21 mouse cellular contexts compared by ENCODE assay signal in the genomic region with DNA sequence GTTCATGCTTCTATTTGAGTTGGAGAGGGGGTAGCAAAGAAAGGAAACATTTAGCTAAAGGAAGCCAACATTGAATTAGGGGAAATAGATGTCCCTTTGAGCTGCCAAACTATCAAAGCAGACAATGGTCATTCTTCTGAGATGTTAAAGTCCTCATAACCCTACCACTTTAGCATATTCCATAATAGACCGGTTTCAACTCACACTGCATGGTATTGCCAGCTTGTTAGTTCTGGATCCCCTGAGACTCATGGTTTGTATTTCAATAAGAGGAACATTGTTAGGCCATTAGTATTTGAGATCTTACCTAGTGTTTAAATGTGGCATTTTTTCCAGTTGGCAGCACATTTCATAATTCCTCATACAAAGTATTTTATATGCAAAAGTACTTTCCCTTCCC. TPM values are rescaled to one million over a fixed set of nuclear protein-coding genes. Genes with fewer than 3 reads are reported as not detected.
DNase-seq lines count a peak whose midpoint lies in the region; ATAC-seq and TF ChIP-seq lines count a peak whose summit lies in the region.
"Had no signal": no experiment of that assay in that cellular context is flagged by ENCODE, and none has a peak within 500 bp of the region (broad histone marks: within the 10 kb centered on the region; RNA-seq: fewer than 3 reads in every experiment).

No protein-coding gene starts in this region.

- TF ChIP-seq CTCF in lung, adult 2 months (IDR thresholded peaks at IDR 0.05; ENCODE audit: insufficient read depth, low read length): no peak

- no peak overlapping the region for H3K4me2 ChIP-seq in heart, embryonic 12.5 days
- H3K4me2 ChIP-seq in kidney, embryonic 15.5 days: no peak overlapping the region
- H3K4me2 ChIP-seq in lung, embryonic 16.5 days (ENCODE audit: low read depth, low read length): no peak overlapping the region
- H3K4me2 ChIP-seq in embryonic facial prominence, embryonic 15.5 days (replicated peaks): no peak overlapping the region
- H3K4me2 ChIP-seq in midbrain, embryonic 14.5 days (ENCODE audit: low read length): no peak overlapping the region
- H3K4me2 ChIP-seq: forebrain, embryonic 13.5 days; hindbrain, embryonic 14.5 days; limb, embryonic 12.5 days; liver, embryonic 12.5 days; midbrain, embryonic 11.5 days; neural tube, embryonic 15.5 days had no signal

- no peak overlapping the region for H3K4me3 ChIP-seq in heart, embryonic 12.5 days
- H3K4me3 ChIP-seq in kidney, embryonic 15.5 days (replicated peaks): no peak overlapping the region
- no peak overlapping the region for H3K4me3 ChIP-seq in lung, embryonic 16.5 days (ENCODE audit: low read length)
- no peak overlapping the region for H3K4me3 ChIP-seq in lung, adult 2 months (replicated peaks; ENCODE audit: extremely low read depth, low read depth, low read length)
- H3K4me3 ChIP-seq in embryonic facial prominence, embryonic 15.5 days (replicated peaks): no peak overlapping the region
- no peak overlapping the region for H3K4me3 ChIP-seq in midbrain, embryonic 14.5 days (replicated peaks; ENCODE audit: low read depth, low read length)
- H3K4me3 ChIP-seq: forebrain, embryonic 13.5 days; limb, embryonic 12.5 days; liver, embryonic 12.5 days; neural tube, embryonic 15.5 days had no signal

- H3K27ac ChIP-seq in heart, embryonic 12.5 days (ENCODE audit: poor library complexity, severe bottlenecking): no peak overlapping the region
- H3K27ac ChIP-seq in kidney, embryonic 15.5 days: peak overlapping the region; percentile 54; the same call in 1 of the 2 replicates
- H3K27ac ChIP-seq in lung, embryonic 16.5 days (ENCODE audit: low read length): peak overlapping the region; percentile 60; the same call in 1 of the 2 replicates
- H3K27ac ChIP-seq in embryonic facial prominence, embryonic 15.5 days (replicated peaks): no peak overlapping the region
- H3K27ac ChIP-seq in midbrain, embryonic 14.5 days (replicated peaks; ENCODE audit: low read depth, low read length): no peak overlapping the region
- H3K27ac ChIP-seq: forebrain, embryonic 13.5 days; hindbrain, embryonic 14.5 days; liver, embryonic 12.5 days; neural tube, embryonic 15.5 days had no signal

- TF ChIP-seq POLR2A in lung, adult 2 months (IDR thresholded peaks at IDR 0.05; ENCODE audit: borderline replicate concordance, extremely low read depth, low read depth, low read length): no peak

- no peak for ATAC-seq in heart, embryonic 12.5 days (ENCODE audit: insufficient number of reproducible peaks, low FRiP score)
- no peak for ATAC-seq in kidney, embryonic 15.5 days (replicated peaks; ENCODE audit: low FRiP score)
- ATAC-seq in lung, embryonic 16.5 days (ENCODE audit: low read depth): peak; percentile 31; the same call in 1 of the 2 replicates
- ATAC-seq in embryonic facial prominence, embryonic 15.5 days (ENCODE audit: insufficient number of reproducible peaks, low FRiP score, low TSS enrichment, low read depth): peak; percentile 24; the same call in 1 of the 2 replicates
- no peak for ATAC-seq in midbrain, embryonic 14.5 days (ENCODE audit: low FRiP score, low TSS enrichment)
- ATAC-seq: forebrain, embryonic 13.5 days; liver, embryonic 12.5 days had no signal

- H3K4me1 ChIP-seq in heart, embryonic 12.5 days (replicated peaks): peaks cover 6% of the 10 kb centered on the region; the same call in 1 of the 2 replicates
- H3K4me1 ChIP-seq in kidney, embryonic 15.5 days: peaks cover 2% of the 10 kb centered on the region; the same call in 1 of the 2 replicates
- peaks cover 7% of the 10 kb centered on the region for H3K4me1 ChIP-seq in lung, embryonic 16.5 days (replicated peaks; ENCODE audit: control insufficient read depth, insufficient read depth, low read length)
- peaks cover 15% of the 10 kb centered on the region for H3K4me1 ChIP-seq in lung, adult 2 months (ENCODE audit: control insufficient read depth, insufficient read depth, low read length)
- H3K4me1 ChIP-seq in embryonic facial prominence, embryonic 15.5 days: peaks cover 5% of the 10 kb centered on the region; the same call in 1 of the 2 replicates
- no peaks in the 10 kb centered on the region for H3K4me1 ChIP-seq in midbrain, embryonic 14.5 days (ENCODE audit: control insufficient read depth, insufficient read depth, low read length)
- H3K4me1 ChIP-seq: limb, embryonic 12.5 days; liver, embryonic 12.5 days had no signal

- H3K9ac ChIP-seq in heart, embryonic 12.5 days: no peak overlapping the region
- H3K9ac ChIP-seq in kidney, embryonic 15.5 days: no peak overlapping the region
- no peak overlapping the region for H3K9ac ChIP-seq in lung, embryonic 16.5 days (ENCODE audit: low read length)
- no peak overlapping the region for H3K9ac ChIP-seq in embryonic facial prominence, embryonic 15.5 days
- no peak overlapping the region for H3K9ac ChIP-seq in midbrain, embryonic 14.5 days (replicated peaks; ENCODE audit: low read length)
- H3K9ac ChIP-seq: forebrain, embryonic 13.5 days; hindbrain, embryonic 14.5 days; limb, embryonic 12.5 days; liver, embryonic 12.5 days; neural tube, embryonic 15.5 days had no signal

- no peaks in the 10 kb centered on the region for H3K27me3 ChIP-seq in heart, embryonic 12.5 days (replicated peaks)
- no peaks in the 10 kb centered on the region for H3K27me3 ChIP-seq in kidney, embryonic 15.5 days
- H3K27me3 ChIP-seq in lung, embryonic 16.5 days (ENCODE audit: control insufficient read depth, insufficient read depth, low read depth, low read length): no peaks in the 10 kb centered on the region
- H3K27me3 ChIP-seq in embryonic facial prominence, embryonic 15.5 days: no peaks in the 10 kb centered on the region
- H3K27me3 ChIP-seq in midbrain, embryonic 14.5 days (ENCODE audit: control insufficient read depth, insufficient read depth, low read length): no peaks in the 10 kb centered on the region
- H3K27me3 ChIP-seq: forebrain, embryonic 13.5 days; limb, embryonic 12.5 days; liver, embryonic 12.5 days; neural tube, embryonic 15.5 days had no signal

- peaks cover 4% of the 10 kb centered on the region for H3K9me3 ChIP-seq in heart, embryonic 12.5 days (replicated peaks)
- no peaks in the 10 kb centered on the region for H3K9me3 ChIP-seq in kidney, embryonic 15.5 days (replicated peaks)
- H3K9me3 ChIP-seq in lung, embryonic 16.5 days (ENCODE audit: control insufficient read depth, low read length): peaks cover 3% of the 10 kb centered on the region
- no peaks in the 10 kb centered on the region for H3K9me3 ChIP-seq in embryonic facial prominence, embryonic 15.5 days (replicated peaks)
- H3K9me3 ChIP-seq in midbrain, embryonic 14.5 days (ENCODE audit: control insufficient read depth, low read length): no peaks in the 10 kb centered on the region
- H3K9me3 ChIP-seq: liver, embryonic 12.5 days; neural tube, embryonic 15.5 days had no signal

- DNase-seq in heart, adult 11 months: peak; percentile 74
- DNase-seq in kidney, adult 18-20 months: no peak
- no peak for DNase-seq in lung, adult 2 months
- DNase-seq in midbrain, embryonic 14.5 days: no peak
- DNase-seq: cerebellum, adult 11-12 months; kidney, adult 8-10 months; lung, adult 18-20 months; right cerebral cortex, adult 18-20 months; right cerebral cortex, postnatal 4 days; thymus, adult 18-20 months; thymus, postnatal 36 days had no signal

- 80% methylated on average over 1 of the region's 1 CpGs for WGBS in heart, embryonic 12.5 days
- 75% methylated on average over 1 of the region's 1 CpGs for WGBS in kidney, embryonic 15.5 days
- WGBS in lung, embryonic 16.5 days: 69% methylated on average over 1 of the region's 1 CpGs
- 50% methylated on average over 1 of the region's 1 CpGs for WGBS in lung, adult 2 months
- WGBS in embryonic facial prominence, embryonic 15.5 days: 69% methylated on average over 1 of the region's 1 CpGs
- 67% methylated on average over 1 of the region's 1 CpGs for WGBS in midbrain, embryonic 14.5 days

- H3K36me3 ChIP-seq in heart, embryonic 12.5 days: peaks cover 49% of the 10 kb centered on the region
- peaks cover 45% of the 10 kb centered on the region for H3K36me3 ChIP-seq in kidney, embryonic 15.5 days
- H3K36me3 ChIP-seq in lung, embryonic 16.5 days (ENCODE audit: control insufficient read depth, insufficient read depth, low read length): peaks cover 14% of the 10 kb centered on the region
- peaks cover 43% of the 10 kb centered on the region for H3K36me3 ChIP-seq in embryonic facial prominence, embryonic 15.5 days
- H3K36me3 ChIP-seq in midbrain, embryonic 14.5 days (ENCODE audit: control insufficient read depth, insufficient read depth, low read length): peaks cover 37% of the 10 kb centered on the region

RNA-seq across cellular contexts. Expression of a gene that starts 19.6 kb away (rescaled TPM):
- 13.6 and 14.2 TPM in 2 replicates for polyA plus RNA-seq in heart, embryonic 12.5 days (2016; fragmentation: Nextera tagmentation; extraction: Ambion mirVana)
- 15.2 and 15.5 TPM in 2 replicates for polyA plus RNA-seq in kidney, embryonic 15.5 days (2015; fragmentation: Nextera tagmentation; extraction: Ambion mirVana)
- 15.5 and 16.6 TPM in 2 replicates for polyA plus RNA-seq in lung, embryonic 16.5 days (2015; fragmentation: Nextera tagmentation; extraction: Ambion mirVana)
- polyA plus RNA-seq in lung, adult 2 months (2012; rRNA removed): 14.9 and 17.7 TPM in 2 replicates
- 15.6 and 18.0 TPM in 2 replicates for polyA plus RNA-seq in embryonic facial prominence, embryonic 15.5 days (2015; fragmentation: Nextera tagmentation; extraction: Ambion mirVana)
- polyA plus RNA-seq in midbrain, embryonic 14.5 days (2014; fragmentation: Nextera tagmentation; extraction: Ambion mirVana): 10.6 and 11.4 TPM in 2 replicates

RNA-seq across cellular contexts. Expression of a gene that starts 40.2 kb away (rescaled TPM):
- polyA plus RNA-seq in heart, embryonic 12.5 days (2016; fragmentation: Nextera tagmentation; extraction: Ambion mirVana): 34.2 and 37.8 TPM in 2 replicates
- 48.1 and 49.7 TPM in 2 replicates for polyA plus RNA-seq in kidney, embryonic 15.5 days (2015; fragmentation: Nextera tagmentation; extraction: Ambion mirVana)
- polyA plus RNA-seq in lung, embryonic 16.5 days (2015; fragmentation: Nextera tagmentation; extraction: Ambion mirVana): 45.6 and 46.8 TPM in 2 replicates
- 11.7 and 20.8 TPM in 2 replicates for polyA plus RNA-seq in lung, adult 2 months (2012; rRNA removed)
- 40.5 and 41.6 TPM in 2 replicates for polyA plus RNA-seq in embryonic facial prominence, embryonic 15.5 days (2015; fragmentation: Nextera tagmentation; extraction: Ambion mirVana)
- 38.2 and 48.6 TPM in 2 replicates for polyA plus RNA-seq in midbrain, embryonic 14.5 days (2014; fragmentation: Nextera tagmentation; extraction: Ambion mirVana)

RNA-seq across cellular contexts. Expression of a gene that starts 45.9 kb away (rescaled TPM):
- polyA plus RNA-seq in heart, embryonic 12.5 days (2016; fragmentation: Nextera tagmentation; extraction: Ambion mirVana): 51.1 and 52.9 TPM in 2 replicates
- polyA plus RNA-seq in kidney, embryonic 15.5 days (2015; fragmentation: Nextera tagmentation; extraction: Ambion mirVana): 11.9 and 15.5 TPM in 2 replicates
- 11.0 and 16.3 TPM in 2 replicates for polyA plus RNA-seq in lung, embryonic 16.5 days (2015; fragmentation: Nextera tagmentation; extraction: Ambion mirVana)
- 135 and 154 TPM in 2 replicates for polyA plus RNA-seq in lung, adult 2 months (2012; rRNA removed)
- 9.8 and 10.7 TPM in 2 replicates for polyA plus RNA-seq in embryonic facial prominence, embryonic 15.5 days (2015; fragmentation: Nextera tagmentation; extraction: Ambion mirVana)
- 28.4 and 29.1 TPM in 2 replicates for polyA plus RNA-seq in midbrain, embryonic 14.5 days (2014; fragmentation: Nextera tagmentation; extraction: Ambion mirVana)

Comparison
In these comparisons a context has a peak if more than half of its experiments do, and no peak if none do; other contexts are left out.
1. ATAC-seq: peak in lung, embryonic 16.5 days (single experiment) and embryonic facial prominence, embryonic 15.5 days (single experiment); none in heart, embryonic 12.5 days (single experiment), kidney, embryonic 15.5 days (single experiment) and midbrain, embryonic 14.5 days (single experiment).
2. H3K27ac ChIP-seq: peak in kidney, embryonic 15.5 days (single experiment) and lung, embryonic 16.5 days (single experiment); none in heart, embryonic 12.5 days (single experiment), embryonic facial prominence, embryonic 15.5 days (single experiment) and midbrain, embryonic 14.5 days (single experiment).